Mouse (Mus musculus) embryonic facial prominence, embryonic 13.5 days (tissue): ENCODE data around the gene Pex19. TPM values are rescaled to one million over a fixed set of nuclear protein-coding genes. Genes with fewer than 3 reads are reported as not detected.

Experiments used
- ATAC-seq: fragments of 200-750 bp; cut with Nextera tagmentation; 2 replicates; pipeline ENCODE4 v1.8.0; 2017; ENCODE audit warnings: low read depth; ENCODE audit not compliant: insufficient number of reproducible peaks, insufficient read depth, low FRiP score, low TSS enrichment
- H3K27ac ChIP-seq: fragments of 300-500 bp; sonication (generic); 2 replicates; pipeline ENCODE4 v1.5.1; 2015; ENCODE audit warnings: moderate library complexity, mild to moderate bottlenecking, inconsistent platforms
- H3K27me3 ChIP-seq: fragments of 300-500 bp; sonication (generic); 2 replicates; pipeline ENCODE4 v1.6.1; 2015; ENCODE audit warnings: mild to moderate bottlenecking, inconsistent platforms
- H3K36me3 ChIP-seq: fragments of 300-500 bp; sonication (generic); 2 replicates; pipeline ENCODE4 v1.6.1; 2015; ENCODE audit warnings: mild to moderate bottlenecking, inconsistent platforms
- H3K4me1 ChIP-seq: fragments of 300-500 bp; sonication (generic); 2 replicates; pipeline ENCODE4 v1.6.1; 2015; ENCODE audit warnings: inconsistent platforms
- H3K4me2 ChIP-seq: fragments of 300-500 bp; sonication (generic); 2 replicates; pipeline ENCODE4 v1.6.1; 2015; ENCODE audit warnings: moderate library complexity, mild to moderate bottlenecking, inconsistent platforms
- H3K4me3 ChIP-seq: fragments of 300-500 bp; sonication (generic); 2 replicates; pipeline ENCODE4 v1.5.1; 2015; ENCODE audit warnings: mild to moderate bottlenecking, inconsistent platforms
- H3K9ac ChIP-seq: fragments of 300-500 bp; sonication (generic); 2 replicates; pipeline ENCODE4 v1.6.1; 2015; ENCODE audit warnings: mild to moderate bottlenecking, inconsistent platforms
- H3K9me3 ChIP-seq: fragments of 300-500 bp; sonication (generic); 2 replicates; pipeline ENCODE4 v1.6.1; 2016; ENCODE audit warnings: inconsistent platforms
- WGBS: fragments of 180-500 bp; shearing (Covaris S2); methylation state at CpG from one replicate; pipeline ENCODE4 v1.1.7; 2015; ENCODE audit warnings: mixed read lengths; 5-methylcytosine and 5-hydroxymethylcytosine counted together
- polyA plus RNA-seq: library from polyadenylated mRNA; unstranded; fragments of >200 nt; fragmentation: Nextera tagmentation; extraction: Ambion mirVana; gene quantifications from 2 replicates; pipeline ENCODE4 v1.2.1, GENCODE M21; 2015

Gene Pex19
- 133 and 152 TPM in 2 replicates for polyA plus RNA-seq

GRCm38 (mm10) chr1:172126376-172127347 is at the start of gene Pex19:
Gene Pex19 (plus strand): TSS chr1:172126755.
- Histone ChIP-seq H3K4me3 (peak within 1 kb of the TSS; percentile 87), H3K27me3 (no peaks in the 10 kb centered on the region), H3K27ac (peak within 1 kb of the TSS; percentile 69; the same call in 1 of the 2 replicates), H3K4me1 (peaks cover 8% of the 10 kb centered on the region), H3K9me3 (no peaks in the 10 kb centered on the region), H3K4me2 (peak within 1 kb of the TSS; percentile 76), H3K9ac (peak within 1 kb of the TSS; percentile 90), H3K36me3 (peaks cover 53% of the 10 kb centered on the region)
- under 1% methylated on average over 42 of the region's 42 CpGs for WGBS
- ATAC-seq: peak; percentile 95

GRCm38 (mm10) chr1:172077981-172078380 is 48.6 kb upstream of the Pex19 start:
- peaks cover 60% of the 10 kb centered on the region for H3K36me3 ChIP-seq
- peaks cover 7% of the 10 kb centered on the region for H3K4me1 ChIP-seq
- no peak overlapping the region for H3K9ac ChIP-seq
- no peaks in the 10 kb centered on the region for H3K27me3 ChIP-seq
- H3K4me3 ChIP-seq: no peak overlapping the region
- 72% methylated on average over 5 of the region's 5 CpGs for WGBS
- no peak for ATAC-seq
- no peaks in the 10 kb centered on the region for H3K9me3 ChIP-seq
- H3K4me2 ChIP-seq: no peak overlapping the region
- H3K27ac ChIP-seq: no peak overlapping the region

GRCm38 (mm10) chr1:172082101-172082898 is 44.3 kb upstream of the Pex19 start, which contains the start of the genes Copa and Ncstn:
Gene Copa (plus strand): TSS chr1:172082529.
Gene Ncstn (minus strand): TSS chr1:172082795.
- no peaks in the 10 kb centered on the region for H3K27me3 ChIP-seq
- no peaks in the 10 kb centered on the region for H3K9me3 ChIP-seq
- peaks cover 20% of the 10 kb centered on the region for H3K4me1 ChIP-seq
- H3K4me3 ChIP-seq: peak within 1 kb of the TSS; percentile 90
- H3K27ac ChIP-seq: peak within 1 kb of the TSS; percentile 85
- peak within 1 kb of the TSS; percentile 90 for H3K9ac ChIP-seq
- H3K4me2 ChIP-seq: peak within 1 kb of the TSS; percentile 66
- WGBS: under 1% methylated on average over 40 of the region's 40 CpGs
- peaks cover 26% of the 10 kb centered on the region for H3K36me3 ChIP-seq
- ATAC-seq: peak; percentile 98

GRCm38 (mm10) chr1:172082899-172083445 is 43.6 kb upstream of the Pex19 start:
- Histone ChIP-seq H3K4me2 (peak overlapping the region; percentile 66), H3K4me3 (peak overlapping the region; percentile 90), H3K4me1 (peaks cover 20% of the 10 kb centered on the region), H3K27ac (0 out of 2 replicates have a peak overlapping the region, but pooled peaks have one; percentile 39), H3K9ac (peak overlapping the region; percentile 90), H3K9me3 (no peaks in the 10 kb centered on the region), H3K36me3 (peaks cover 22% of the 10 kb centered on the region), H3K27me3 (no peaks in the 10 kb centered on the region)
- peak; percentile 17; the same call in 1 of the 2 replicates for ATAC-seq
- 1% methylated on average over 24 of the region's 24 CpGs for WGBS

- Histone ChIP-seq H3K4me3 (no peak overlapping the region), H3K36me3 (peaks cover 85% of the 10 kb centered on the region), H3K27ac (no peak overlapping the region), H3K4me2 (no peak overlapping the region), H3K9ac (no peak overlapping the region), H3K27me3 (no peaks in the 10 kb centered on the region), H3K4me1 (no peaks in the 10 kb centered on the region), H3K9me3 (no peaks in the 10 kb centered on the region)
- ATAC-seq: no peak
- 78% methylated on average over 3 of the region's 3 CpGs for WGBS
These were observed 33.0 kb upstream of the Pex19 start for GRCm38 (mm10) chr1:172093522-172093921.

GRCm38 (mm10) chr1:172094295-172094694 is 32.3 kb upstream of the Pex19 start:
- ATAC-seq: no peak
- Histone ChIP-seq H3K9me3 (no peaks in the 10 kb centered on the region), H3K4me2 (no peak overlapping the region), H3K36me3 (peaks cover 82% of the 10 kb centered on the region), H3K9ac (no peak overlapping the region), H3K4me1 (no peaks in the 10 kb centered on the region), H3K27ac (no peak overlapping the region), H3K27me3 (no peaks in the 10 kb centered on the region), H3K4me3 (no peak overlapping the region)

GRCm38 (mm10) chr1:172095202-172095601 is 31.4 kb upstream of the Pex19 start:
- no peak for ATAC-seq
- H3K27me3 ChIP-seq: no peaks in the 10 kb centered on the region
- H3K9ac ChIP-seq: no peak overlapping the region
- no peaks in the 10 kb centered on the region for H3K4me1 ChIP-seq
- 77% methylated on average over 6 of the region's 6 CpGs for WGBS
- H3K36me3 ChIP-seq: peaks cover 81% of the 10 kb centered on the region
- no peaks in the 10 kb centered on the region for H3K9me3 ChIP-seq
- no peak overlapping the region for H3K4me3 ChIP-seq
- no peak overlapping the region for H3K4me2 ChIP-seq
- H3K27ac ChIP-seq: no peak overlapping the region

- WGBS: 87% methylated on average over 6 of the region's 6 CpGs
- no peak overlapping the region for H3K4me3 ChIP-seq
- H3K36me3 ChIP-seq: peaks cover 83% of the 10 kb centered on the region
- no peaks in the 10 kb centered on the region for H3K4me1 ChIP-seq
- H3K27me3 ChIP-seq: no peaks in the 10 kb centered on the region
- H3K9ac ChIP-seq: no peak overlapping the region
- H3K9me3 ChIP-seq: no peaks in the 10 kb centered on the region
- no peak for ATAC-seq
- no peak overlapping the region for H3K4me2 ChIP-seq
- no peak overlapping the region for H3K27ac ChIP-seq
These were observed 27.1 kb upstream of the Pex19 start for GRCm38 (mm10) chr1:172099325-172100033.

GRCm38 (mm10) chr1:172103619-172104018 is 22.9 kb upstream of the Pex19 start:
- 88% methylated on average over 4 of the region's 4 CpGs for WGBS

GRCm38 (mm10) chr1:172105101-172105500 is 21.5 kb upstream of the Pex19 start:
- Histone ChIP-seq H3K27me3 (no peaks in the 10 kb centered on the region), H3K4me2 (no peak overlapping the region), H3K4me3 (no peak overlapping the region), H3K4me1 (no peaks in the 10 kb centered on the region), H3K27ac (no peak overlapping the region), H3K36me3 (peaks cover 93% of the 10 kb centered on the region), H3K9me3 (no peaks in the 10 kb centered on the region), H3K9ac (no peak overlapping the region)
- WGBS: 78% methylated on average over 11 of the region's 11 CpGs
- ATAC-seq: no peak

More at GRCm38 (mm10) chr1:172103619-172104018, 22.9 kb upstream of the Pex19 start:
- peaks cover 91% of the 10 kb centered on the region for H3K36me3 ChIP-seq
- H3K9me3 ChIP-seq: no peaks in the 10 kb centered on the region
- H3K9ac ChIP-seq: no peak overlapping the region
- H3K4me2 ChIP-seq: no peak overlapping the region
- no peak overlapping the region for H3K27ac ChIP-seq
- H3K4me1 ChIP-seq: no peaks in the 10 kb centered on the region
- H3K4me3 ChIP-seq: no peak overlapping the region
- H3K27me3 ChIP-seq: no peaks in the 10 kb centered on the region
- ATAC-seq: no peak
